Comparison of ENCODE assay signal across 18 mouse cellular contexts in the genomic region with DNA sequence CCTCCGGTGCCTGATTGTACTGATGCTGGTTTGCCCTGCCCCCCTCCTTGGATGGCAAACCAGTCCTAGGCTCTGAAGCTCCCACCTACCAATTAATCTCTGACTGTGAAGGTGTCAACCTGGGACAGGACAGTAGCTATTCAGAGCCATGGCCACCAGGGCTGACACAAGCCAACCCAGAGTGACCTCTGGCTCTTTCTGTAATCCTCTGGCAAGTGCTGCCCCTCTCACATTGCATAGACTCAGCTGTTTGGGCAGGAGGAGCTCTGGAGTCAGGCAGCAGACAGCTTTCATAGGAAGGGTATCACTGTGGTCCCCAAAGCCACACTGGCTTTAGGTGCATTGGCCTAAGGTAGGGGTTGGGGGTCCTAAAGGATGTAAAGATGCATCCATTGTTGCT. TPM values are rescaled to one million over a fixed set of nuclear protein-coding genes. Genes with fewer than 3 reads are reported as not detected.
A peak's percentile ranks its signal among the peaks of the same experiment; 100 is the strongest.
DNase-seq lines count a peak whose midpoint lies in the region; TF ChIP-seq lines count a peak whose summit lies in the region.
"Had no signal": no experiment of that assay in that cellular context is flagged by ENCODE, and none has a peak within 500 bp of the region (broad histone marks: within the 10 kb centered on the region; RNA-seq: fewer than 3 reads in every experiment).

No protein-coding gene starts in this region.

- TF ChIP-seq POLR2A in kidney, adult 2 months (IDR thresholded peaks at IDR 0.05; ENCODE audit: low read depth, low read length), result no peak

- no peaks in the 10 kb centered on the region for H3K36me3 ChIP-seq in kidney, adult 2 months (ENCODE audit: control insufficient read depth, insufficient read depth, low read length)
- H3K36me3 ChIP-seq: heart, embryonic 10.5 days; hindbrain, embryonic 13.5 days; intestine, embryonic 15.5 days had no signal

- TF ChIP-seq CTCF in gastrocnemius, adult 2 months (IDR thresholded peaks at IDR 0.05), result peak; percentile 29
- TF ChIP-seq CTCF in kidney, adult 2 months (conservative IDR thresholded peaks at IDR 0.05; ENCODE audit: insufficient read depth, insufficient read length, low read depth, low read length), result no peak

- DNase-seq in lung, postnatal 10 days, result peak; percentile 22
- no peak for DNase-seq in lung, postnatal 14 days
- DNase-seq in gastrocnemius, adult 2 months, result peak; percentile 89
- DNase-seq in gastrocnemius, postnatal 14 days, result peak; percentile 72
- DNase-seq in kidney, adult 2 months, result no peak
- no peak for DNase-seq in adrenal gland, adult 8-10 months
- DNase-seq: adrenal gland, postnatal 25 days; cerebellum, adult 2 months; cerebellum, postnatal 10 days; heart, adult 11 months had no signal

- intact Hi-C loops in gastrocnemius, adult 2 months (cut with DNase I), result no loop called here
- intact Hi-C loops in gastrocnemius, postnatal 14 days (cut with DNase I; ENCODE audit: low total_unique reads), result no loop called here

- 66% methylated on average over 1 of the region's 1 CpGs for WGBS in kidney, adult 2 months

- no peak overlapping the region for H3K4me3 ChIP-seq in gastrocnemius, adult 2 months
- no peak overlapping the region for H3K4me3 ChIP-seq in kidney, adult 2 months (ENCODE audit: insufficient read depth, low read depth, low read length)
- H3K4me3 ChIP-seq: heart, embryonic 10.5 days; hindbrain, embryonic 13.5 days; intestine, embryonic 15.5 days had no signal

- H3K4me1 ChIP-seq in kidney, adult 2 months (ENCODE audit: control insufficient read depth, insufficient read depth, low read length), result no peaks in the 10 kb centered on the region
- H3K4me1 ChIP-seq: hindbrain, embryonic 13.5 days had no signal

- H3K27me3 ChIP-seq in kidney, adult 2 months (replicated peaks; ENCODE audit: control insufficient read depth, insufficient read depth, low read length), result no peaks in the 10 kb centered on the region
- H3K27me3 ChIP-seq: hindbrain, embryonic 13.5 days; intestine, embryonic 15.5 days had no signal

- H3K27ac ChIP-seq in gastrocnemius, adult 2 months, result peak overlapping the region; percentile 80
- H3K27ac ChIP-seq in kidney, adult 2 months (ENCODE audit: insufficient read depth, low read depth, low read length), result no peak overlapping the region
- H3K27ac ChIP-seq: heart, embryonic 10.5 days; hindbrain, embryonic 13.5 days; hindbrain, postnatal 0 days; intestine, embryonic 15.5 days had no signal

RNA-seq across cellular contexts. Expression of gene Col13a1, which starts 59.7 kb away (rescaled TPM):
- 1 to 10 TPM in 1 of 2 experiments, under 1 TPM in 1; 0.94 to 1.4 TPM for total RNA-seq in gastrocnemius, adult 2 months (2021)
- total RNA-seq in gastrocnemius, postnatal 14 days (2021), result 1 to 10 TPM; 2.1 to 2.7 TPM
- polyA plus RNA-seq in kidney, adult 2 months (2012; rRNA removed), result 0.34 and 0.44 TPM in 2 replicates
- total RNA-seq in adrenal gland, adult 8-10 months (2022), result 10 to 100 TPM in 2 of 4 experiments, 1 to 10 TPM in 2; 7.9 to 12.3 (median 10.3) TPM
- total RNA-seq: CH12.LX; hematopoietic stem cell, adult 5-6 weeks had no signal
- polyA plus RNA-seq: activated CD4-positive, CD25-positive, alpha-beta regulatory T cell, adult 4 months; Patski had no signal

Comparison
In these comparisons a context has a peak if more than half of its experiments do, and no peak if none do; other contexts are left out.
1. DNase-seq: peak in lung, postnatal 10 days (single experiment), gastrocnemius, adult 2 months (single experiment) and gastrocnemius, postnatal 14 days (single experiment); none in lung, postnatal 14 days (single experiment), kidney, adult 2 months (single experiment) and adrenal gland, adult 8-10 months (single experiment).